Mouse (Mus musculus) frontal cortex, postnatal 36 days (tissue): ENCODE data around the gene Spred2.

Source experiments
- DNase-seq, 2 experiments: peaks; one replicate each; pipeline ENCODE4 v3.0.0; 2022; ENCODE audit warnings: low spot score in 2 of 2

The Spred2 gene

DNA sequence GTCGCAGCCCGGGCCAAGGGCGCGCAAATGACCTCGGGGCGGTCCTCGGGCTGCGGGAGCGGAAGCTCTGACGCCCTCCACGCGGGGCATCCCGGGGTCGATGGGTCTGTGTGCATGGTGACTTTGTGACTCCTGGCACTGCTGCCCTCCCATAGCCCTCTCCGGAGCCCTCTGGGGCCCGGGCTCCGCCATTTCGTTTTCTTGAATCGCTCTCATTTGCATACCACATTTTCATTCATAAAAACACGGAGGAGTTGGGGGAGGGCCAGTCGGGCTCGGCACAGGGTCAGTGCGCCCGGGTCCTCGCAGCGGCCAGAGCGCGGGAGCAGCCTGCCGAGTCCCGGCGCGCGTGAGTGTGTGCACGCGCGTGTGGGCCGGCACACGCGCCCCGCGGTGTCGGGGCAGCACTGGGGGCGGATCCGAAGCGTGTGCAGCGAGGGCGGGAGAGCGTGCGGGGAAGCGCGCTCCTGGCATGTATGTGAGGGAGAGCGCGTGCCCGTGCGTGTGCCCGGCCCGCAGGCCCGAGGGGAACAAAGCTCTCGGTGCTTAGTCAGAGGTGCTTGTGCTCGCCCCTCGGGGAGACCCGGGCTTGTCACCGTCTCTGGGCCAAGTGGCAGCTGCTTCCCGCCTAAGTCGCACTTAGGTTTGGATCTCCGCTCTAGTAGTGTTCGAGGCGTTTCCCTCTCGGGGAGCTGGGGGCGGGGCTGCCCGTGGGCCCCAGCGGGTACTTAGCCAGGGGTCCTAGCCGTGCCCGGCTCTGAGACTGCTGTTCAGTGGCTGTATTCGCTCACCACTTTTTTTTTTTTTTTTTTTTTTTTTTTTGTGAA is 1.2 kb downstream of the Spred2 start:
- peak; percentile 70 to 75 for DNase-seq

DNA sequence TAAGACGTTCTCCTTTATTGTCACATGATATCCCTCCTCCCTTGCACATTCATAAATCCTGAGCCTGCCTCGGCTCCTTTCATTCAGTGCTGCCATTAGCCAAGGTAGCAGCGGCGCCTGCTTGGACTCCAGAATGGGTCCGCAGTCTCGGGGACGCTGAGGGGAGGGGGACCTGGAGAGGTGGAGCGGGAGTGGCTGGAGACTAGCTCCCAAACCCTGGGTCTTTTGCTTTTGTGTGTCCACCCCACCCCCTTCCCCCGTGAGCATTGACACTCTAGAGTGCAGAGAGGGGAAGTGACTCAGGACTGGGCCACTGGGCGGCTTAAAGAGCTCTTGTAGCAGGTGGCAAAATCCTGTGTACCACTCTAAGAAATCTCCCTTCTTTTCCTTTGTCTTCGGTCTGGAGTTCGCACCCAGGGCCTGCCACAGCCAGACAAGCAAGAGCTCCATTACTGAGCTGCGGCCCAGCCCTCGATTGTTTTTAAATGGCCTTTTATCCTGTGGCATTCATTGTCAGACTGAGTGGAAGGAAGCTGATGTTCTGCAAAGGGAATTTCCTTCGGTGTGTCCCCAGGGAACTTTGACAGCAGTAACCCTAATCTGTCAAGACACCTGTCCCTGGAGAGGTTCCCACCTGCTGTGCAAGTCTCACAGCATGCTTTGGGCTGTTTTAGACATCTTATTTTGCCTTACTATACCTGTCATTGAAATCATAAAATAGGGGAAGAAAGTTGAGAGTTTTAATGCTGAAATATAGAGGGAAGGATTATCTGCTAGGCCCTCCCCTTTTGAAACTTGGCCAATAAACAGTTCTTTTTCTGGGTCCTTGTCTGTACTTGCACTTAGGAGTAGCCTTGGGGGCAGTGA is 2.0 kb downstream of the Spred2 start:
- DNase-seq, result peak in 1 of 2 experiments; percentile 51

DNA sequence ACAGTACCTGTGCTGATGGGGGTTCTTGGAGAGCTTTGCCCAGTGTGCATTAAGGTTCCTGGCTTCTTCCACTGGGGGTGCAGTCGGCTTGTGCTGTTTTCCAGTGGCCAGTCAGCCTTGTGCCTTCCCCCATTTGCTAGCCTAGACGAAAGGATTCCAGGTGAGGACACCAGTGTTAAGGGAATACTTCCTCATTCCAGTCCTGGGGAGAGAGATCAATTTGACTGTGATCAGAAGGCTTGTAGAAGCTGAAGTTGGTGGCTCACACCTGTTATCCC is 2.6 kb downstream of the Spred2 start:
- DNase-seq, result no peak

DNA sequence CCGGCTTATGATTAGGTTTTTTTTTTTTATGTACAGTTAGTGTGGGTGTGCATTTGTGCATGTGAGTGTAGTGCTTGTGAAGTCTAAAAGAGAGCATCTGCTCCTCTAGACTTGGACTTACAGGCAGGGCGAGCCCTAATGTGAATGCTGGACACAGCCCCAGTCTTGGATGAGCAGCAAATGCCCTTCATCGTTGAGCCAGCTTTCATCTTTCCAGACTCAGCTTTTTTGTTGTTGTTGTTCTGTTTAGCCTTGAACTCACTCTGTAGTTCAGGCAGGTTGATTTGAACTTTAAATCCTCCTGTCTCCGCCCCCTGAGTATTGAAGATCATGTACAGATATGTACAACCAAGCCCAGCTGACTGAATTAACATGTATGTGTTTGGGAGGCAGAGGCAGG is 4.5 kb downstream of the Spred2 start:
- DNase-seq, result no peak

DNA sequence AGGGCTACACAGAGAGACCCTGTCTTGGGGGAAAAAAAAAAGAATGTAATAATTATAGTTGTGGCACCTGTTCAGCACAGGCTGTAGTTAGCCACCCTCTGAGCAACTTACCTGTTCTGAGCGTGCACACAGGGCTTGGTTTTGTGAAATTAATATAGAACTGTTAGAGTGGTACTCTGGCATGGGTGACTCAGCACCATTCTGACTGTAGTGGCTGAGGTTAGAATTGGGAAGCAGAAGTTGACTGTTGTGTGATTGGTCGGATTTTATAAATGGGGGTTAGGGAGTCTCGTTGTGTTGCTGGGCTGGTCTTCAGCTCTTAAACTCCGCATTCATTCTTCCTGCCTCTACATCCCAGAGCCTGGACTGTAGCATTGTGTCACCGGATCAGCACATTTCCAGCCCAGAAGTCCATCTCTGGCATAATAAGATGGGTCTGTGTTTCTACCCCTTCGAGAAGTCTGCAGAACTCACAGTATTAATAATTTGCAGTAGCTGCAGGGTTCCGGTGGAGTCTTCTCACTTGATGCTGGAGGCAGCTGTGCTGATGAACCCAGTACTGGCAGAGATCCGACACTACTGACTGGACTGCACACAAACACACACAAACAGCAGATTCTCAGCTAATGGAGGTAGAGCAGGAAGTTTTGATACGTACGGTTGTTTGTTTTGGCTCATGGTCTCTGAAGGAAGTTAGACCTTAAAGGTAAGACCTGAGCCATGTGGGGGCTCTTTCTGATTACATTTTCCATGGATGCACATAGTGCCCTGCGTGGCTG is 5.1 kb downstream of the Spred2 start:
- no peak for DNase-seq

DNA sequence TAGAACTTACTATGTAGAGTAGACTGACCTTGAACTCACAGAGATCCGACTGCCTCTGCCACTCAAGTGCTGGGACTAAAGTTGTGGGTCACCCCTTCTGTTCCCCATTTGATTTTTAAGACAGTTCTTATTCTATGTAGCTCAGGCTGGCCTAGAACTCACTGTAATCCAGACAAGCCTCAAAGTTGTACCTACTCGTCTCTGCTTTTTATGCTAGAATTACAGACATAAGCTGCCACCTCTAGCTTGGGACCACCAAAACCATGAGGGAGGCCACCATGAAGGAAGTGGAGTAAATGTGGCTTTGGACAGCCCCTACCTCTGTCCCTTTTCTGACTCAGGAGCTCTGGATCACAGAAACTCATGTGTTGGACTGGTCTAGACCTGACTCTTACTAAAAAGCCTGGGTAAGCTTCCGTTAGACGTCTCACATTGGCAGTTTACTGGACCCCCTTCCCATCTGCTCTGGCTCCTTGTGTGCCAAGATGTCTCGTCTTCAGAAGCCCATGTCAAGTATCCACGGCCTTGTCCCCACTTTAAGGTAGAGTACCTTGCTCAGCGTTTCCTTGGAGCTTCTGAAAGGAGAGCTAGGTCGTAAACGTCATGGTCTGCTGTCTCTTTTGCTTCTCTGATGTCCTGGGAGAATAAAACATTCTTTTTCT is 7.5 kb downstream of the Spred2 start:
- no peak for DNase-seq

DNA sequence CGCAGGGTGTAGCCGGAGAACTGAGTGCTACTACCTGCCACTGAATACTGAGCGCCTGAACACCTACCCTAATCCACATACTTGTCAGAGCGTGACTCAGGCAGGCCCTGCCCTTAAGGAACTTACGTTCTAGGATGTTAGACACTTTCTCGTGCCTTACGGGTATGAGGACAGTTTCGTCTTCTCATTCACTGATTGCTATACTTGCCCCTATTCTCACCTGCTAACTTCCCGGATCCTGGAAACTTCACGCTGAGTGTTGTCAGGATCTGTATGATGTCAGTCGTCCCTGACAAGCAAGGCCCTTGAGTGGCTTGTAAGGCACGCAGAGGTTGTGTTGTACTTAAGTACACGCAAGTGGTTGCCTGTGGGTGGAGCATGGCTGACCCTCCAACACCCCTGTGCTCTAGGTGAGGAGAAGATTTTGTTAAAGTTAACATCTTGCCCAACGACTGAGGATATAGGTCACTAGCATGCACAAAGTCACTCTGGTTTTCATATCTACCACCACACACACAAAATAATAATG is 8.9 kb downstream of the Spred2 start:
- no peak for DNase-seq

DNA sequence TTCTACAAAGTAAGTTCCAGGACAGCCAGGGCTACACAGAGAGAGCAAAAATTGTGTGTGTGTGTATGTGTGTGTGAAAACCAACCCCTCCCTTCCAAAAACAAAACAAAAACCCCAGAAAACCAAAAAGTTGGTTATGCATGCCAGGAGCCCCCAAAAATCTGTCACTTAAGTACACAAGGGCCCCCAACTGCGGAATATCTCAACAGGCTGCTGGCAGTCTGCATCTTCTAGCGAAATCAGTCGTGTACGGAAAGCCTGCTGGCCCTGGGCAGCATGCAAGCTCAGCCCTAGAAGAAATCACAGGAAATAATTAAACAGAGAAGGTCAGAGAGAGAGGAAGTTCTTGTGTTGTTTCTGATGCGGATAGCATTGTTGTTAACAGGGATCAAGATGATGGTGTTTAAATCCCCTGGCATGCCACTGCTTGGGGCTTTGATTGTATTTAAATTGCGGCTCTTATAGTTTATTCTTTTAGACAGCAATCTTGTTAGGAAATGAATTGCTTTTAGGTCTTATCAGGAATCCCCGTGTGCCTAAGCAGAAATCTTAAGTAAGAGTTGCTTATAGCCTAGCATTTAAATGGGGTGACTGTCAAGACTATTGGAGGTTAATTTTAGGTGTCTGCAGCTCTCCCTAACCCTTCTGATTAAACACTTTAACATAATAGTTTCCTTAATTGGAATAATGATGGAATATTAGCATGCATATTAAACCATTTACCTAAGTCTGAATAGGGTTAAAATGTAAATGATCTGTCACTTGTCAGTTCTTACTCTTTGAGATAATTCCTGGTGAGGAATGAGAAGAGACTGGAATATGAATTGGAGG is 11.6 kb downstream of the Spred2 start:
- no peak for DNase-seq

DNA sequence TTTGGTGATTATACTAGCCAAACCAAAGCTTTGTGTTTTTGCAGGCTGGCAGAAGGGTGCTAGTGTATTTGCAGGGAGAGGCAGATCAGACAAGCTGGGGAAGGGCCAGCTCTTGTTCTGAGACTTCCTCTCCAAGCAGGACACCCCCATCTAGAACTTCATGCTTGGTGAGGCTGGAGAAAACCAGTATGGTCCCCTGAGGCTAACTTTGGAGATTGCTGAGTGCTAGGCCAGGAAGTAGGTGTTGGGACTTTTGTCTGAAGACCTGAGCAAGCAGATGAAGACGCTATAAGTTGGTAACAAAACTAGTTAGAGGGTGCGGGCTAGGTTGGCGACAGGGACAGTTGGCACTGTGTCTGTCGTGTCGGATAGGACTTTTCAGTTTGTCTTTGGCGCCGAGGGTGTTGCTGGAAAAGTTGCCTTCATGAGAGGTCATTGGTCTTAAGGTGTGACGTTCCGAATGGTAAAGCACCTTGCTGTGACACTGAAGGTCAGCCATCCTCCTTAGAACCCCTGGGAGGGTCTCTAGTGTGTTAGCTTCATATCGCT is 14.4 kb downstream of the Spred2 start:
- DNase-seq, result no peak

DNA sequence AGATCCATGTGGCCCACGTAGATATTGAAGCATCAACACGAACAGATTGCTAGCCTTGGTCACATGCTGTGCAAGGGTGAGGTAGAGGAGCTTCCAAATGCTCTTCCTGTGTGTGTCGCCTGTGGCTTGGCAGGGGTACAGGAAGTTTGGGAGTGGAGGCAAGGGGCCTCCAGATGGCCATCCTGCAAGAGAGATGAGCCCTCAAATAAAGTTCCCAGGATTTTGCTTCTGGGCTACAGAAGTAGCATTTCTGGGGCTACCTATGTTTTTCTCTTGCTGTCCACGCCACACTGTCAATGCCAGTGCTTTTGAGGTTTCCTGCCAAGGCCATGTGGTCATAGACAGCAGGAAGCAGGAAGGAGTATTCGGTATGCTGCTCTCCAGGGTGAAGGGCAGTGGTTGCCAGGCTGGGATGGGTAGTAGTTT is 15.1 kb downstream of the Spred2 start:
- DNase-seq, result no peak

DNA sequence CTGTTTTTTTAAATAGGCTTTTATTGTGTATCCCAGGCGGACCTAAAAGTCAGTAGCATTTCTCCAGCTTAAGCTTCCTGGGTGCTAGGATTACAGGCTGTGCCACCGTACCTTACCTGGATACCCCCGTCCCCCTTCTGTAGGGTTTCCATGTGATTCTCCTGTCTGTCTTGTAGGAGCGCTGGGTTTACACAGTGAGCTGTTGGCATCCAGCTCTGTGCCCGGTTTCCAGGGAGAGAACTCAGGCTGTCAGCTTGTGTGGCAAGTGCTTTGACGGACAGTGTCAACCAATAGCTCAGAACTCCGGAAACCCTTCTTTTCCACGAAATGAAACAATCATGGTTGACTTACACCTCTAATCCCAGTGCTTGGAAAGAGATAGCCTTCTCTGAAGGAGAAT is 15.7 kb downstream of the Spred2 start:
- no peak for DNase-seq

DNA sequence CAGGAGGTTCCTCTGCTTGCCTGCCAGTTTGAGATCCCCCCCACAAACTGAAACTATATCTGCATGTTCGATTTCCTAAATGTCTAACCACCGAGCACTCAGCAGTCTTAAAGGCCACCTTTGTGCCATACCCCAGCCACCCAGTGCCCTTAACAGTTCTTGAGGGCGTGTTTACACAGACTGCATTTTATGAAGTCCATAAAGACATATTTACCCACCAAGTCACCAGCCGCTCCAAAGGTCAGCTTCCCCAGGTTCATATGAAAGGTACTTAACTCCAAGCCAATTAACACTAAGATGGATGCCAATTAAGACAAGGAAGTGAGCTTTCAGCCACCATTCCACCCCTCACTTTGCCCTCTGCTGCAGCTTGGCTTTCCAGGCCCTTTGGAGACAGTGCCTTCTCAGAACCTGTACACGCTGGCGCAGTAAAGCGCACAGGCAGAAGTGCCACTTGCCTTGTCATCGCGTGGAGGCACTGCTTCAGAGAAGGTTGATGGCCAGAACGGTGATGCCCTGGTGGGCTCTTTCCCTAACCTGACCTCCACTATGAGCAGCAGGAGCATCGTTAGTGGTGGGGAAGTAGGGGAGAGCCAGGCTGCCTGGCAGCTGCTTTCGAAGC is 17.1 kb downstream of the Spred2 start:
- no peak for DNase-seq

DNA sequence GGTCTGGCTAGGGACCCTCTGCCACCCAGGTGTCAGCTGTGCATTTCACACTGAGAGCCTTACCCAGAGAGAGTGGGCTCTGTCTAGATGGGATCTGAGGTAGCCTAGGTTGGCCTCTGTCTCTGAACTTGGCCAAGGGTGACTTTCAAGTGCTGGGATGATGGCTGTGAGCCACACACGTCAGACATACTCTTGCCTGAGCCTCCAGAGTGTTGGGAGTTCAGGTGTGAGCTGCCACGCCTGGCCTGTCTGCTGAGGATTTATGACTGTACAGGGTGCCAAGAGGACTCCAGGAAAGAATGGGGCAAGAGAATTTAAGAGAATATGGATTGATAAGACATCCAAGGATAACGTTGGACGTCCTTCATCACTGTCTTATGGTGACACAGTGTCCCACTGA is 17.8 kb downstream of the Spred2 start:
- no peak for DNase-seq

DNA sequence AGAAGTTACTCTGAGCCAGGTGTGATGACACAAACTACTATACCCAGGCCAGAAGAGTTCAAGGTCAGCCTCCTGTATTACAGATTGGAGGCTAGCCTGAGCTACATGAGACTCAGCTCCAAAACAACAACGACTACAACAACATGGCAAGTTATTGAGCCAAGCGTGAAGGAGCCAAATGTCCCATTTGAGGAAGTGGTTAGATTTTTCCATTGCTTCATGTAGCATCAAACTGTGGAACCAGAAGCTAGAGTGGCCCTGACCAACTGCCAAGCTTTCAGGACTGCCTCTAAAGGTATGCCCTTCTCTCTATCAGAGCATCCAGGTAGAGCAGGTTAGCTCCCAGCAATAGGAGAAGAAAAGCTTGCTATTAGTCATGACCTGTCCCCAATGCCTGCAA is 19.6 kb downstream of the Spred2 start:
- DNase-seq, result no peak

DNA sequence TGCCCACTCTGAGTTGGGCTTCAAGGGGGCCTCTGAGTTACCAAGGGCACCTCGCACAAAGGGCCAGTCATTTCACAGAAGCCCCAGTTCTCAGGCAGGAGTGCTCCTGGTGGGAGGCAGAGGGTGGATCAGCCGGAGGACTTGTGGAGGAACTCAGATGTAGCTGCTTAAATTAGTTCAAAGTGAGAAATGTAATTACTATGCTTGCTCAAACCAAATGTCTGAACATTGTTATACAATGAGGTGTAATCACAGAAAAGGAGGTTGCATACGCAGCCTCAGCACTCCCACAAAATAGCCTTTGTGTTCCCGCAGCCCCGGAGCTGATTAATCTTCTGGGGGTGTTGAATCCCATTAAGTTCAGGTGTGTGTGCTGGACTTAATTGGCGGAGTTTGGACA is 20.5 kb downstream of the Spred2 start:
- DNase-seq, result peak in 1 of 2 experiments; percentile 60

DNA sequence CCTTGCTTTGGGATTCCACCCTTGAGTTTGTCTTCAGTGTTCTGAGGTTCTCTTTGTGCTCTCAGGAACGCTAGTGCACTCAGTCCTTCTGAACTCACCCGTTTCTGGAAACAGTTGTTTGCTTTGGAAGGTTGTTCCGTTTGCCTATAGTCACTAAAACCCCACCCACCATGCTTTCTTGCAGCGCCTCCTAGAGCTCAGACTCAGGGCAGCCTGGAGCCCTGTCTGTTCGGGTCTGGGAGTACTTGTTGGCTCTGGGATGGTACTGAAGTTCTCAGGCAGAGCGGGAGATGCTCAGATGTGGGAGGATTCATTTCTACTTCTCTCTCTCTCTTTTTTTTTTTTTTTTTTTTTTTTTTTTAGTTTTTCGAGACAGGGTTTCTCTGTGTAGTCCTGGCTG is 22.5 kb downstream of the Spred2 start:
- DNase-seq, result no peak

DNA sequence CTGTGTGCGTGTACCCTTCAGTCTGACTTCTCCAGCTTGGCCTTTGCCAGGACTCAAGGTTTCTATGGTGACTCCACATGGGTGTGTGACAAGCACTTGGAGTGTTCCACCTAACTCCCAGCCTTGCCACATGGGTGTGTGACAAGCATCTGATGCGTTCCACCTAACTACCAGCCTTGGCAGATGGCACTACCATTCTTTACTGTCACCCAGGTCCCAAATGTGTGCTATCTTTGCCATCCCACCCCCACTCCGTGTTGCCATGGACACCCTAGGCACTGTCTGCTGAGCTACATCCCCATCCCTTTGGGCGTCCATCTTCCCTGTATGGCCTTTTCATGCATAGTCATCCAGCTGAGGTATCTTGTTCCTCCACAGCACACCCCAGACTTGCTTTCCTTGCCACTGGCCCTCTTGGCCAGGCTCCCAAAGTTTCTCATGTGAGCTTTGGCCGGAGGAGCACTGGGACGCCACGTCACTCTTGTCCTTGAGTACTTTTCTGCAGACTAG is 23.5 kb downstream of the Spred2 start:
- peak; percentile 46 to 75 for DNase-seq

DNA sequence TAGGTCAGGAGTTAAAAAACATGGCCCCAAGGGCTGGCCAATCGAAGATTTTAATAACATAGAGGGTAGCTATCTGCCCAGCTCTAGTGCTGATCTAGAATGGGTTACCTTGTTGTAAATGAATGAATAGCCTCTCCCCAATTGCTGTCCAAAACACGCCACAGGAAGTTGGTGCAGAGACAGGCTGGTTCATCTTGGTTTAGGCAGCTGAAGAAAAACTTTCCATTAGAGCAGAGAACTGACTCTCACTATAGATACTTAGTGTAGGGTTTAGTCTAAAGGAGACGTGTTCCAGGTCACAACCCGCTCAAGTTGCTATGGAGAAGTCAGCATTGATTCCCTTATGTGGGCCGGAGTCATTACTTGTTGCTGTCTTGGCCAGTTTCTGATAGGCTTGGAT is 25.6 kb downstream of the Spred2 start:
- DNase-seq, result no peak

DNA sequence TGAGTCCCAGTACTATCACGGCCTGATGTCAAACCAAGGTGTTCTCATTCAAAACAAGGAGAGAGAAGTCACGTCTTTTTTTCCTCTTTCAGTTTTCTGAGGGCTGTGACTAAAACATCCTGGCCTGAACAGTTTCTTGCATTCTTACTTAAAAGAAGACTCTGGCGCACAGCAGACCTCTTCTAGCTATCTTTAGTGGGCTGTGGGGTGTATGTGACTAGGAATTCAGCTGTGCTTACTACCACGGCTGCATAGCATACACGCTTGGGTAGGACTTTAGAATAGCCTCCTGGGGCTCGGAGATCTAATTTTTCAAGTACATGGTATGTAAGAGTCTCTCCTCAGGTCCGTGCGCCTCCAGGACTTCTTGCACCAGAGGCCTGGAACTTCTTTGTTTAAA is 26.0 kb downstream of the Spred2 start:
- DNase-seq, result no peak

DNA sequence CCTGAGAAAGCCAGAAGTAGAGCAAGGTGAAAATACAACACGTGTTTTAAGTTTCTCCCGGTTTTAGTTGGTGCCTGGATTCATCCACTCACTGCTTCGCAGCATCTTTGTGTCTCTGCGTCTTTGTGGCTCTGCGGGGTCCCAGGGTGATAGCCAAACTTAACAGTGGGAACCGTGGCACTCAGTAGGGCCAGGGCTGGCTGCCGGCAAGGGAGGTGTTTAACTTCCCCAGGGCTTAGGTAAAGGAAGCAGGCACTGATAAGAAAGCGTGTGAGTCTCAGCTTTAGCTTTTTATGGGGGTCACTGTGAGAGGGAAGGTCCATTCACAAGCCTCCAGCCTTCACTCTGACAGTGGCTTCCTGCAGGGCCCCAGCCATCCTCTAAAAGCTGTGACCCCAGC is 28.8 kb downstream of the Spred2 start:
- no peak for DNase-seq
